Mouse (Mus musculus) midbrain, embryonic 16.5 days (tissue): ENCODE data around the gene Pld1. TPM values are rescaled to one million over a fixed set of nuclear protein-coding genes. Genes with fewer than 3 reads are reported as not detected.

ENCODE experiments used
- ATAC-seq: fragments of 200-750 bp; cut with Nextera tagmentation; 2 replicates; pipeline ENCODE4 v1.8.0; 2017; ENCODE audit warnings: moderate TSS enrichment
- H3K27ac ChIP-seq: fragments of 300-500 bp; sonication (generic); 2 replicates; pipeline ENCODE4 v1.5.1; 2014; ENCODE audit warnings: mild to moderate bottlenecking, low read length, mixed read lengths
- H3K27me3 ChIP-seq: fragments of 300-500 bp; sonication (generic); 2 replicates; pipeline ENCODE4 v1.6.1; 2014; ENCODE audit warnings: low read depth, low read length, mixed read lengths; ENCODE audit not compliant: control insufficient read depth, insufficient read depth
- H3K36me3 ChIP-seq: fragments of 300-500 bp; sonication (generic); 2 replicates; pipeline ENCODE4 v1.6.1; 2014; ENCODE audit warnings: mild to moderate bottlenecking, low read length, moderate library complexity, mixed read lengths; ENCODE audit not compliant: control insufficient read depth, insufficient read depth
- H3K4me1 ChIP-seq: fragments of 300-500 bp; sonication (generic); 2 replicates; pipeline ENCODE4 v1.6.1; 2014; ENCODE audit warnings: mild to moderate bottlenecking, low read length, mixed read lengths; ENCODE audit not compliant: control insufficient read depth, insufficient read depth
- H3K4me2 ChIP-seq: fragments of 300-500 bp; sonication (generic); 2 replicates; pipeline ENCODE4 v1.6.1; 2014; ENCODE audit warnings: mild to moderate bottlenecking, low read length, mixed read lengths
- H3K4me3 ChIP-seq: fragments of 300-500 bp; sonication (generic); 2 replicates; pipeline ENCODE4 v1.5.1; 2014; ENCODE audit warnings: low read depth, mild to moderate bottlenecking, low read length, moderate library complexity, mixed read lengths
- H3K9ac ChIP-seq: fragments of 300-500 bp; sonication (generic); 2 replicates; pipeline ENCODE4 v1.6.1; 2014; ENCODE audit warnings: low read depth, low read length, mixed read lengths
- H3K9me3 ChIP-seq: fragments of 300-500 bp; sonication (generic); replicated peaks from 2 replicates; pipeline ENCODE4 v1.6.1; 2014; ENCODE audit warnings: mild to moderate bottlenecking, low read length, mixed read lengths; ENCODE audit not compliant: control insufficient read depth, poor library complexity, severe bottlenecking
- WGBS: fragments of 180-500 bp; shearing (Covaris S2); extraction: QIAGEN DNeasy Blood & Tissue Kit; methylation state at CpG from one replicate; pipeline ENCODE4 v1.1.7; 2014; 5-methylcytosine and 5-hydroxymethylcytosine counted together
- polyA plus RNA-seq: library from polyadenylated mRNA; unstranded; fragments of >200 nt; fragmentation: Nextera tagmentation; extraction: Ambion mirVana; gene quantifications from 2 replicates; pipeline ENCODE4 v1.2.1, GENCODE M21; 2015

The Pld1 gene
- polyA plus RNA-seq, 1 experiment from 2014 or later, result 4.0 TPM

DNA sequence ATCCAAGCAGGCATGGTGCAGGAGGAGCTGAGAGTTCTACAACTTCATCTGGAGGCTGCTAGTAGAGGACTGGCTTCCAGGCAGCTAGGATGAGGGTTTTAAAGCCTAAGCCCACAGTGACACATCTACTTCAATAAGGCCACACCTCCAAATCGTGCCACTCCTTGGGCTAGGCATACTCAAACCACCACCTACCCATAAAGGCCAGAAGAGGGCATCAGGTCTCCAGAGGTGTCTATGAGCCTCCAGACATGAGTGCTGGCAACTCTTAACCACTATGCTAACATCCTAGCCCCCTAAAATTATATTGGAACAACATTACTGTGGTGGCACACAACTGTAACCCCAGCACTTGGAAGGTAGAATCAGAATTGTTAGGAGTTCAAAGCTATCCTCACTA is 226.2 kb downstream of the Pld1 start:
- Histone ChIP-seq H3K9ac (no peak overlapping the region), H3K27ac (no peak overlapping the region), H3K4me2 (no peak overlapping the region), H3K4me3 (no peak overlapping the region), H3K27me3 (no peaks in the 10 kb centered on the region), H3K36me3 (no peaks in the 10 kb centered on the region), H3K4me1 (no peaks in the 10 kb centered on the region), H3K9me3 (no peaks in the 10 kb centered on the region)
- no peak for ATAC-seq
- 64% methylated on average over 1 of the region's 1 CpGs for WGBS

DNA sequence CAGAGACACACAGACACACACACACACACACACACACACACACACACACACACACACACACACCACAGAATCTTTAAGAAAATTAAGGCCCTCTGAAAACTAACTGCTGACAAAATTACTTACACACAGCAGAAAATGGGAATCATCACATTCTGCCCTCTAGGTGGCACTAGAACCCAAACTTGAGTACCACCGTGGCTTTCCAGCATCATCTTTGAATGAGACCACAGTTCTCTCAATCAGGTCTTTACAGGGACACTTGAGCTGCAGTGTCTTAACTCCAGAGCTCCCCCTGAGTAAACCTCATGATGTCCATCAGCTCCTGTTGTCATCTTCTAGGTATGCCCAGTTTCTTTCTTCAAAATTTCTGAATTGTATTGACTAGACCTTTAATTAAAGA is 227.1 kb downstream of the Pld1 start:
- H3K4me2 ChIP-seq, result no peak overlapping the region
- WGBS, result 0% methylated on average over 1 of the region's 1 CpGs
- H3K4me3 ChIP-seq, result no peak overlapping the region
- no peaks in the 10 kb centered on the region for H3K9me3 ChIP-seq
- no peak overlapping the region for H3K27ac ChIP-seq
- peak; percentile 82 for ATAC-seq
- no peaks in the 10 kb centered on the region for H3K36me3 ChIP-seq
- no peak overlapping the region for H3K9ac ChIP-seq
- no peaks in the 10 kb centered on the region for H3K4me1 ChIP-seq
- no peaks in the 10 kb centered on the region for H3K27me3 ChIP-seq

DNA sequence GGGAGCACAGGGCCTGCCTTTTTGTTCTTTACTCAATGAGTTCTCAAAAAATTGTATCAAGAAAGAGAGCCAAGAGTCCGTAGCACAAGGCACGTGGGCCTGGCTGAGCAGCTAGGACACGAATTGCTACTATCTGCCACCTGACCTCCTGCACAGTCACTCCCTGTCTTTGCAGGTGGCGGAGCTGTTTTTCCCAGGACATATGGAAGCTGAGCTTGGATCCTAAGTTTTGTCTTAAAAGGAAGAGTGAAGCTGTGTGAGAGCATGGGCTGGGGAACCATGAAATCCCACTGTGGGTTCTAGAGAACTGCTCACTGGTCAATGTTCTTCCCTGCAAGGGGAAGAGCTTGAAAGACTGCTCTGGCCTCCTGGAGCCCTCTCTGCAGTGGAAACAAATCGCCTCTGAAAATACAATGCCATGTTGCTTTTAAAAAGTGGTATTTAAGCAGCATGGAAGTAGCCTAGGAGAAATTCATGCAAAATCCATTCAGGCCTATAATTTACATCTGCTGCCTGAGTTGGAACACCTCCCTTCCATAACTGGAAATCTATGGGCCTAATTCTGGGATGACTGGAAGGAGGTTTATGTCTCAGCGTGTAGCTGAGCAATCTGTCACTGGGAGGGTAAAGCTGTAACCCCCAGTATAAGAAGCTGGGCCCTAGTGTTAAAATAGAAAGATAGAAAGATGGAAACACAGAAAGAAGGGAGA is 229.5 kb downstream of the Pld1 start:
- H3K27me3 ChIP-seq, result no peaks in the 10 kb centered on the region
- 85% methylated on average over 6 of the region's 6 CpGs for WGBS
- ATAC-seq, result no peak

DNA sequence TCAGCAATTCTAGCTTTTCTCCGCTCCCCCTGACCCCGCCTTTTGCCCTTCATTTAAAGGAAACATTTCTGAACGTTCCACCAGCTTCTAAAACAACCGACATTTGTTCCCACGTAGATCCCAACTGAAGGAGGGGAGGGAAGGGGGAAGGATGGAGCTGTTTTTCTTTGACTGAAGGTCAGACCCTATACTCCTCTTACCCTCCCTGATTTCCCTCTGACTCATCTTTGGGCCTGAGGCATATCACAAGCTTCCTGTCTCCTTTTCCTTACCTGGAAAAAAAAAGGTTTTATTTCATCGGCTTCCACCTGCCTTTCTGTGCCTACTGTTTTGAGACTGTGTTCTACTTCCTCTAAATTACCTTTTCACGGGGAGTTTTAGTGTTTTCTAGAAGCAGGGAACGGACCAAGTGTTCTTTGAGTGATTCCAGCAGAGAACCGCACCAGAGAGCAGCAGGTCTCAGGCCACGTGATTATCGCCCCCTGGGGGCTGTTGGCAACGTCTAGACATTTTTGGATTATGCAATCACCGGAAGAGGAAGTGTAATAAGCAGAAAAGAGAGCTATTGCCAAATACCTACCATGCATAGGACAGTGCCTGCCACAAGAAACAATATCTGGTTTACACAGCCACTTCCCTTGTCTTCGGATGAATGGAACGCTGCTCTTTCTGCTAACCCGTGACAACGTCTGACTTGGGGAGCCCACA is 232.6 kb downstream of the Pld1 start:
- Histone ChIP-seq H3K9ac (no peak overlapping the region), H3K4me2 (no peak overlapping the region), H3K4me1 (peaks cover 4% of the 10 kb centered on the region), H3K9me3 (no peaks in the 10 kb centered on the region), H3K4me3 (no peak overlapping the region), H3K27me3 (no peaks in the 10 kb centered on the region), H3K36me3 (no peaks in the 10 kb centered on the region), H3K27ac (no peak overlapping the region)
- ATAC-seq, result no peak
- WGBS, result 35% methylated on average over 17 of the region's 17 CpGs

More for the DNA sequence above, 229.5 kb downstream of the Pld1 start:
- no peak overlapping the region for H3K9ac ChIP-seq
- no peak overlapping the region for H3K4me2 ChIP-seq
- H3K4me1 ChIP-seq, result no peaks in the 10 kb centered on the region
- H3K27ac ChIP-seq, result no peak overlapping the region
- no peak overlapping the region for H3K4me3 ChIP-seq
- H3K36me3 ChIP-seq, result no peaks in the 10 kb centered on the region
- no peaks in the 10 kb centered on the region for H3K9me3 ChIP-seq

DNA sequence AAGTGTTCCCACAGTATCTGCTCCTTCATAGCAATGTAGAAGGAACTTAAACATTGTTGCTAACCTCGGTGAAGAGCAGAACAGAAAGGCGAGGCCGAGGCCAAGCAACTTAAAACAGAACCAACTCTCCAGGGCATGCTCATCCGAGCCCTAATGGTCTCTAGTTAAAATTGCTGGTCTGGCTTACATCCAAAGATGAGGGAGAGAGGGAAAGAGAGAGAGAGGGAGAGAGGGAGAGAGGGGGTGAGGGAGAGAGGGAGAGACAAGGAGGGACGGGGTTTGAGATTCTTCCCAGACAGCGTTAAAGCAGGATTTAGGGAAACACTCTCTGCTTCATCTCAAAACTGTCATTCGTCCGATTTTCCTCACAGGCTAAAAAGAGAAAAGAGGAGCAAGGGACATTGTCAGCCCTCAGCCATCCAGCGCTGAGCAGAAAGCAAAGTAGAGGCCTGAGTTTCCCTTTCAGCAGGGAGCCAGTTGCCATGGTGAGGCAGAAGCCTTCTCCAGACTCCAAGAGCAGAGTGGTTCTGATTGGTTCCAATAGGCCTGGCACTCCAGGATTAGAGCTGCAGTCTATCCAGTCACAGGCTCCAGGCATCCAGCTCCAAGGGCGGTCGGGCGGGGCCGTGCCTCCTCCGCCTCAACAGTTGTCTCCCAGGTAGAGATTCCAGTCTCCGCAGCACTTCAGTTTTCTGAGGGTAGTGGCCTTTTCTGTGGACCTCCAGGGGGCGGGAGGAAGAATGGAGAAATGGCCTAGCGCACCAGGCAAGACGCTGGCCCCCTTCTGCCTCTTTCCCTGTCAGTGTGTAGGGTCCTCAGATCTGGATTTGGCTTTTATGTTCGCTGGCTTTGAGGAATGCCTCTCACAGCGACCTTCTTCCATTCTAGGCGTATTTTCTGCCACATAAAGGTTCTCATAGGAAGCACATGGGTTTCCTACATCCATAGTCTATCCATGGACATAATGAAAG is 237.8 kb downstream of the Pld1 start:
- ATAC-seq, result peak; percentile 100
- WGBS, result 4% methylated on average over 21 of the region's 21 CpGs
- Histone ChIP-seq H3K4me2 (peak overlapping the region; percentile 57), H3K4me1 (peaks cover 11% of the 10 kb centered on the region), H3K9ac (peak overlapping the region; percentile 43; the same call in 1 of the 2 replicates), H3K27me3 (no peaks in the 10 kb centered on the region), H3K9me3 (no peaks in the 10 kb centered on the region), H3K27ac (peak overlapping the region; percentile 87), H3K36me3 (no peaks in the 10 kb centered on the region), H3K4me3 (peak overlapping the region; percentile 30)

DNA sequence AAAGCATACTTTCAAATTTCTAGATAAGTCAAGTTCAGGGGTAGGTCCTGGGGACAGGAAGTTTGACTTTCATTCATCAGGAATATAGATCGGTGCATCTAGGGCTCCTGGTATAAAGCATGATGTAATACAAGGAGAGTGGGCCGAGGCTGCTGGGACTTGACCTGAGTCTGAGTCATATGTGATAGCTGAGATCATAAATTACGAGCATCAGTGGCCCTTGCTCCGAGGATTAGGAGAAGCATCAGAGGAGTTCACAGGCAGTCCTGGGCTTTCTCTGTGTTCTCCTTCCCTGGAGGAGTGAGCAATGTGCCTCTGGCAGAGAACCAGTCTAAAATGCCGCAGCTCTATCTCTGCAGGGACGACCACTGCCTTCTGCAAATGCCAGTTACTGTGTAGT is 239.8 kb downstream of the Pld1 start:
- H3K9ac ChIP-seq, result no peak overlapping the region
- no peaks in the 10 kb centered on the region for H3K36me3 ChIP-seq
- WGBS, result 80% methylated on average over 6 of the region's 6 CpGs
- H3K9me3 ChIP-seq, result no peaks in the 10 kb centered on the region
- no peak overlapping the region for H3K4me3 ChIP-seq
- H3K27ac ChIP-seq, result no peak overlapping the region
- H3K4me1 ChIP-seq, result peaks cover 11% of the 10 kb centered on the region
- H3K27me3 ChIP-seq, result no peaks in the 10 kb centered on the region
- ATAC-seq, result no peak
- no peak overlapping the region for H3K4me2 ChIP-seq

Other genes starting within 250 kb of the Pld1 start
- 8.2 and 8.8 TPM in 2 replicates for gene Fndc3b, start 227.4 kb upstream of the Pld1 start, polyA plus RNA-seq
- 0.41 and 3.2 TPM in 2 replicates for gene Tmem212, start 42.3 kb upstream of the Pld1 start, polyA plus RNA-seq